Mouse (Mus musculus): ENCODE measurements around the gene Fbxl2.
A peak's percentile ranks its signal among the peaks of the same experiment; 100 is the strongest.

DNA sequence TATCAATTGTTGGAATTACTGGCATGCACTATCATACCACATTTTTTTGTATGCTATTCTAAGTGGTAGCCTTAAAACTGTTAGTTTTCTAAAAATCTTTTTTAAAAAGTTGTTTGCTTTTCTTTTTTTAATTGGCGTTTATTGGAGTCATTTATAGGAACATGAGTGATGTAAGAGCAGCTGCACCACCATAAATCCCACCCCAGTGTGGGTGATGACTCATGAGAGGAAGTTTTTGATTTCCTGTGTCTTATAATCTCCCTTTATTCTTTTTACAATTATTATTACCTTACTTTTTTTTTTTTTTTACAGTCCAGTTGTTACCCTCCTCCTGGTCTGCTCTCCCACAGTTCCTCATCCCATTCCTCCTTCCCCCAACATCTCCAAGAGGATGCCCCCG lies 48.9 kb upstream of the Fbxl2 start:
- TF ChIP-seq CTCF (IDR thresholded peaks at IDR 0.05; ENCODE audit: control insufficient read depth, insufficient read depth, insufficient read length) = no peak
- no peak for TF ChIP-seq MAX (IDR thresholded peaks at IDR 0.05)
- peak; percentile 43 for TF ChIP-seq MYOD1 (IDR thresholded peaks at IDR 0.05; ENCODE audit: control insufficient read depth, insufficient read length, low read depth)
- no peak for TF ChIP-seq CEBPB (IDR thresholded peaks at IDR 0.05; ENCODE audit: low read depth)
- no peak for TF ChIP-seq FOSL1 (IDR thresholded peaks at IDR 0.05; ENCODE audit: insufficient read depth, low read length, poor library complexity, severe bottlenecking)
- TF ChIP-seq USF1 (IDR thresholded peaks at IDR 0.05; ENCODE audit: low read depth) = no peak
- no peak for TF ChIP-seq MYOG (IDR thresholded peaks at IDR 0.05; ENCODE audit: control insufficient read depth, extremely low read depth, insufficient read length)

Measured in C2C12 (cell line).